Mouse (Mus musculus): Measurements from ENCODE around the gene Ccdc38. TPM values are rescaled to one million over a fixed set of nuclear protein-coding genes. Genes with fewer than 3 reads are reported as not detected.

The Ccdc38 gene
- total RNA-seq (2021): not detected

- DNase-seq: no peak
Measured at GRCm38 (mm10) chr10:93540431-93541210, at the start of gene Ccdc38. Ccdc38 (plus strand) TSS chr10:93540632.

- no peak for DNase-seq
Measured at GRCm38 (mm10) chr10:93500864-93501263, 39.6 kb upstream of the Ccdc38 start.

- no peak for DNase-seq
Measured at GRCm38 (mm10) chr10:93501346-93501745, 39.1 kb upstream of the Ccdc38 start.

GRCm38 (mm10) chr10:93508383-93508970 is 32.0 kb upstream of the Ccdc38 start:
- no peak for DNase-seq

DNA sequence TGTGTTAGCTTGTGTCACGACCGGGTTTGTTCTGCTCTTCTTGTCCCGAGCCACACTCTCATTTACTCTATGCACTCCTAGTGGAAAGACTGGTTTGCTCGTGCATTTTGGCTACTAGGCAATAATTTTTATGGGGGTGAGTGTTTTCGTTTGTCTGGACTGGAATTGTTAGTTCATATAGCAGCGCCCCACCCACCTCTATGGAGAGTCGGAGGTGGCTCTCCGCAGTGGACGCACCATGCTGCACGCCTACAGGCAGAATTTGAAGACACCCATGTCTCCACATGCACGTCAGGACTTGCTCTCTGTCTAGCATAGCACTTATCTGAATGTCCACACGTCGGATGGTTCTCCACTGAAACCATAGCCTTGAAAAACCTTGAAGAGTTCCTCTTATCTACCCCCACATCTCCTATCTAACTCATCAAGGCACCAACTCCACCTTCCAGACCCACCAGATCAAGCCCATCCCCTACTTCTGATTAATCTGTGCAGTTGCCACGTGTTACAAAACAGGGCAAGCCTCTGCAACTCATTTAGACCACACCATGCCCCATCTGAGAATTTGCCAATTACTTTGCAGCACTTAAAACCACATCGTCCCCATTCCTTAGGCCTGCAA is 30.8 kb upstream of the Ccdc38 start:
- DNase-seq: no peak

DNA sequence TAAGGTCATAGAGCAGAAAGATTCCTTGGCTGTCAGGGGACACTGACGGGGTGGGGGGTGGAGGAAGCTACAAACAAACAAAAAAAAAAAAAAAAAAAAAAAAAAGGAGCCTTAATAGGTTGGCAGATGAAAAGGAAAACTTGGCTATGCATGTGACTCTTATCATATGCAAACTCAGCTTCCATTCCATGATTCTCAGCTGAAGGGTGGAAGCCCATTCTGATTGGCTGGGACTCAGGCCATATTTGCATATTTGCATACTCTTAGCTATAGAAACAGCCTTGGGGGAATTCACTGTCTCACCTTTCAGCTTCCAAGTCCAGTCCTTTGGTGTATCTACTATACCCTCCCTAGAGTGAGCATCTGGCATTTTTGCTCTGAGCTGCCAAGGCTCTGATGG is 25.0 kb upstream of the Ccdc38 start:
- no peak for DNase-seq

DNA sequence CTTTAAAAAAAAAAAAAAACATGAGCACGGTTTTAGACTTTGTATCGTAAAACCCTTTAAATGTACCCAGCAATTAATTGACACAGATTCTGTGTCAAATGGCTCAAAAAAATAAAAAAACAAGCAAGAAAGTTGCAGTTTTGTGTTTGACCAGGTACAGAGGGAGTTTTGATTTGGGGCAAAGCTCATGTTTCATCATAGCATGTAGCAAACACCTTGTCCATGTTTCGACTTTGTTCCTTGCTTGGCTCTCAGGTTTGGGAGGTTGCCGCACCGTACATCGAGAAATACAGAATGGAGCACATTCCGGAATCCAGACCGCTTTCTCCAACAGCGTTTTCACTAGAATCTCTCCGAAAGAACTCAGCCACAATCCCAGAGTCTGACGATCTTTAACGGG is 24.5 kb upstream of the Ccdc38 start:
- no peak for DNase-seq

DNA sequence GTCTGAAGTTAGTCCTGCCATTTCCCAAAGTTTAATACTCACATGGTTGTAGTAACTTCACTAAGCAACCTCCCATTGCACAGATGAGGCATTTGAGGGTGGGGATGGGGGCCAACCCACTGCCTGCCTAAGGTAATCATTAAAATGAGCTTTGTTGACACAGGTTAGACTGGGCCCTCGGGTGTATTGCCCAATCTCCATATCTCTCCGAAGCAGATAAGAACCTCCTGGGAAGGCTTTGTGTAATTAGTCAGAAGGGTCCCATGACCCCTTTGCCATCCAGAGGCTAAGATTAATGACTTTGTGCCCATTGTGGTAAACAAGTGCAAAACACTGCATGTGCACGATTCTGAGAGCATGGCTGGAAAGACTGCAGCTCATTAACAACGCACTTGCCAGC is 22.7 kb upstream of the Ccdc38 start:
- DNase-seq: no peak

- no peak for DNase-seq
Measured at GRCm38 (mm10) chr10:93518186-93518585, 22.2 kb upstream of the Ccdc38 start.

DNA sequence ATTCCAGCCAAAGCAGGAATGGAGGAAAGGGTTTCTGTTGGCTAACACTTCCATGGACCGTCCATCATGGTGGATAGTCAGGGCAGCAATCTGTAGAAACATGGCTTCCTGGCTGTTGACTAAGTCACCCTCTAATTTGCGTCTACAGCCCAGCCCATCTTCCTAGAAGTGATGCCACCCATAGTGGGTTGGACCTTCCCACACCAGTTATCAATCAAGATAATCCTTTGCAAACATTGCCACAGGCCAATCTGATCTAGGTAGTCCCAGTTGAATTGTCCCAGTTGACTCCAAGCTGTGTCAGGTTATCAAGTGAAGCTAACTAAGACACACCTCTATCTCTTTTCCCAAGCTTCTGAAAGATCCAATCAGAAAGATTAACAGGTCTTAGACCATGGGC is 21.8 kb upstream of the Ccdc38 start:
- no peak for DNase-seq

GRCm38 (mm10) chr10:93519159-93519558 is 21.3 kb upstream of the Ccdc38 start:
- no peak for DNase-seq

GRCm38 (mm10) chr10:93519756-93520155 is 20.7 kb upstream of the Ccdc38 start:
- DNase-seq: no peak

- no peak for DNase-seq
Measured at GRCm38 (mm10) chr10:93520994-93521393, 19.4 kb upstream of the Ccdc38 start.

DNA sequence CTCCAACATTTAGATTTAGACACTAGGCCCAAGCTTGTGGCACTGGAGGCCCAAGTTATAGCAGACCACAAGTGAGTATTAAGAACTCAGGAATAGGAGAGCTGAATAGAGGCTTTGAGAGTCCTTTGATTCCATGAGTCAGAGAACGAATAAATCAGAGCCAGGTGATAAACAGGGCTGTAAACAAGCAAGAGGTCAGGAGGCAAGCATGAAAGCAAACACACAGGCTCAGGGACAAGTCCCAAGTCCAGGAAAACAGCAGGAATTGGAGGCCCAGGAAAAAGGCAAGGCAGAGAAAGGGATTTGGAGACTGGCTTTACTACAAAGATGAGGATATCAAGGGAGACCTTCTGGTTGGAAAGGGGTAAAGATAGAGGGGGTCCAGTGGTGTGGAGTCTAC is 15.1 kb upstream of the Ccdc38 start:
- no peak for DNase-seq

- DNase-seq: no peak
Measured at GRCm38 (mm10) chr10:93538287-93538686, 2.1 kb upstream of the Ccdc38 start.

- DNase-seq: no peak
Measured at GRCm38 (mm10) chr10:93538818-93539217, 1.6 kb upstream of the Ccdc38 start.

GRCm38 (mm10) chr10:93539775-93540430 is 529 bp upstream of the Ccdc38 start, which contains the start of gene Amdhd1:
Amdhd1 (minus strand) TSS chr10:93540033.
- DNase-seq: peak; percentile 44 to 52

DNA sequence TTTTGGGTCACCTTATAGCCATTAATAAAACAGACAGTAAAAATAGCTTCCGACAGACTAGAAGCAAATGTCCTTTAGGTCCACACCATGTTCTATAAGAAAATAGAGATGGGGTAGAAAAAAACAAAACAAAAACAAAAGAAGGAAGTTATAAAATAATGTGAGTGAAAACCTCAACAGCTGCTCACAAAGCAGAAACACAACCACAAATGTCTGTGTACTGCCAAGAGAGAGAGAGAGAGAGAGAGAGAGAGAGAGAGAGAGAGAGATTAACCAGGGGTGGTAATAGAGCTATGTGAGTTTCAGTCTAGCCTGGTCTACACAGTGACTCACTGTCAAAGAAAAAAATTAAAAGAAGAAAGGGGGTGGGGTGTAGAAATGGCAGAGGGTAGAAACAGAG is 1.2 kb downstream of the Ccdc38 start:
- DNase-seq: no peak

DNA sequence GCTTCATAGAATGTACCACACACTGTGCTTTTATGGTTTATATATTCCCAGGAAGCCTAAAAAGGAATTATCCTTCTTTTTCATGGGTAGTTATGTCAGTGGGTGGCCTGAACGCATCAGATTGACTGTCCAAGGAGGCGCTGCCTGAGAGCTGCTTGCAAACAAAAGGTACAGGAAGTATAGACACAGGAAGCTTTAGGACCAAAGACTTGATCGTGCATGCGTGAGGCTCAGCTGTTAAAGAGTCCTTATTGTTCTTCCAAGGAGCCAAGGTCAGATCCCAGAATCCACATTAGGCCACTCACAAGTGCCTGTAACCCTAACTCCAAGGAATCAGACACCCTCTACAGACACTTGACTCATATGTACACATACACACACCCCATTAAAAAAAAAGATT is 1.9 kb downstream of the Ccdc38 start:
- no peak for DNase-seq

GRCm38 (mm10) chr10:93543176-93543575 is 2.7 kb downstream of the Ccdc38 start:
- no peak for DNase-seq

DNA sequence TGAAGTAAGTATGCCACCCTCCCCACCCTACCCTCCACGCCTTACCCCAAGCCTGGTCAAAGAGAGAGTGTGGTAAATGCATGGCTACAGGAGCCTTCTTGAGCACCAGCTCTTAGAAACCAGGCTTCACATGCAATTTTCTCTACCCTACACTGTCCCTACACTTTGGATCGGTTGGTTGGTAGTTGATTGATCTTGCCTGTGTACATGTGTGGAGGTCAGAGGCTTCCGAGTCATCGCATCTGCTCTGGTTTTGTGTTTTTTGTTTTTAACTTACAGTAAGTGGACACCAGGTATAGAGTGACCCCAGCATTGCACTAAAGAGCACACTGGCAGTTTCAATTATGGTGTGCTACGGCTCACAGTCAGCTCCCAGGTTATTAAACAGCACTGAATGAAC is 3.7 kb downstream of the Ccdc38 start:
- no peak for DNase-seq

DNA sequence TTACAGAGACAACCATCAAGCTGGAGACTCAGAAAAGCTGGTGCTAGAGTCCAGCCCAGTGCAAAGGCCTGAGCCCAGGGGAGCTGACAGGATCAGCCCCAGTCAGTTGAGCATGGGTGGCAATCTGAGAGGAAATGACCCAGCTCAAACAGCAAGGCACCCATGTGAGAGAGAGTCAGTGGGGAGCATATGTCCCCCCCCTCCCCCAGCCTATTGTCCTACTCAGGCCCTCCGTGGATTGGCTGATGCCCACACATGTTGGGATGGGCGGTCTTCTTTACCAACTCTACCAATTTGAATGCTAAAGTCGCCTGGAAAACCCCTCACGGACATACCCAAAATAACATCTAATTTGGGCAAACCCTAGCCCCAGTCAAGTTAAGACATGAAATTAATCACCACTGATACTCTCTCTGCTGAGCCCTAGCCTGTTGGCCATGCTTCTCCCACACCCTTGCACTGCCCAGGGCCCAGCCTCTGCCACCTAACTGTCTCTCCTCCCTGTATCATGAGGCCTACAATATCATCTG is 7.4 kb downstream of the Ccdc38 start:
- no peak for DNase-seq

- peak; percentile 52 to 65 for DNase-seq
Measured at GRCm38 (mm10) chr10:93548991-93549390, 8.6 kb downstream of the Ccdc38 start.

Data from layer of hippocampus, postnatal 36 days (tissue).